Mouse (Mus musculus): Measurements from ENCODE around the gene Esrrg. TPM values are rescaled to one million over a fixed set of nuclear protein-coding genes. Genes with fewer than 3 reads are reported as not detected.

Gene Esrrg
- total and polyA plus RNA-seq, 3 experiments: not detected

DNA sequence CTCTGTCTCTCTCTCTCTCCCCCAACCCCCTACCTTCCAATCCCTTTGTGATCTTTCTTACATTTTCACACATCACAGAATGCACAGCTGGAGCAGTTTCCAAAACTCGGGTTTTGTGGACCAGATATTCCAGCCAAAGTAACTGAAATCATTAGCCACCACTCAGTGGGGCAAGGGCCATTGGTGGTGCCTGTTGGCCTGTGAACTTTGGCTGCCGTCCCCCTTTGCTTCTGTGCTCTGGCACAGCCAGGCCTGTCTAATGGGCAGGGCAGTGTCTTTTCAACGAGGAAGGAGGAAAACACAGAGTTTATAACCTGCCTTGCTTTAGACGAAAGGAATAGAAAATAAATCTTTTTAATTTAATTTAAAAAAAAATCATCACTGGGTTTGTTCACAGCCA is 531.6 kb downstream of the Esrrg start:
- in situ Hi-C loops (cut with MboI; ENCODE audit: low pct_ligation_motif_present, low pct_unique_long_range_greater_than_20kb, low sequenced_read_pairs): no loop called here
- dilution Hi-C loops (cut with MboI; ENCODE audit: extremely low pct_ligation_motif_present, extremely low pct_unique_long_range_greater_than_20kb, low sequenced_read_pairs): no loop called here
- no peak overlapping the region for H3K27ac ChIP-seq (ENCODE audit: insufficient read depth, low read depth)

DNA sequence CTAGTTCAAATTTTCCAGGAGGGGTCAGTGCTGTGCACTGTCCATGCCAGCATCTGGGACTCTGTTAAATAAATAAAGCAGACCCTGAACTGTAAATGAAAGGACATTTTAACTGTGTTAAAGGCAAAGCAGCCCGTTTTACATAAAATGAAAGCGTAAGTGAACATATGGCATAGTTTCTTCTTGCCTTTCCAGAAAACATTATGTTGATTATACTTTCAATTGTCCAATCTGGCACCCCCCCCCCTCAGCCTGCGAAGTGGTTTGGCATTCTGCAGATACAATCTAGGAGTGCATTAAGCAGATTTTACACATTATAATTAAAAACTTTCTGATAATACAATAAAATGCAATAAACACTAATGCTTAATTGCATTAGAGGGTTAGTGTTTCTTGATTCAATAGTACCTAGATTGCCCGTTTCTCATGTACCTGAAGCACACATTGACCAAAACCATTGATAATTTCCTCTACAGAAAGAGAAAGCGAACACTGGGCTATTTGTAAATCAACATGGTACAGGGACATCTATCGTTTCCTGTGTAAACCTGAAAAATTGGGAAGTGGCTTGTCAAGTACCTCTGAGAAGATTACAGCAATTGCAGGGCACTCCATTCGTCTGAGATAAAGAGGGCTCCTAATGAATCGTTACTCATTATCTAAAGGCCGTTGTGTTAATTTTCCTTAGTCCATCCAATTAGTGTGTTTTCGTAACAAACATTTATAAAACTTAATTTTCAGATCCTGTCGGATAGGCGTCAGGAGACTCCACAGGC is 539.0 kb downstream of the Esrrg start:
- no peak overlapping the region for H3K4me3 ChIP-seq (replicated peaks in 1 of 3; ENCODE audit: low read depth in 2 of 3, low read length in 2 of 3, poor library complexity in 1 of 3)
- dilution Hi-C loops (cut with MboI; ENCODE audit: extremely low pct_ligation_motif_present, extremely low pct_unique_long_range_greater_than_20kb, low sequenced_read_pairs) (no loop called here), in situ Hi-C loops (cut with MboI; ENCODE audit: low pct_ligation_motif_present, low pct_unique_long_range_greater_than_20kb, low sequenced_read_pairs) (no loop called here)
- H3K9me3 ChIP-seq (replicated peaks; ENCODE audit: low read length): peaks cover 53% of the 10 kb centered on the region
- H3K27ac ChIP-seq (ENCODE audit: insufficient read depth, low read depth): no peak overlapping the region
- H3K4me2 ChIP-seq (ENCODE audit: insufficient read depth, low read depth, poor library complexity, severe bottlenecking): no peak overlapping the region
- H3K27me3 ChIP-seq (replicated peaks): no peaks in the 10 kb centered on the region
- no peak for DNase-seq (ENCODE audit: extremely low read depth)
- no peak overlapping the region for H3K9ac ChIP-seq (ENCODE audit: insufficient read depth, low read depth)
- no peaks in the 10 kb centered on the region for H3K36me3 ChIP-seq (replicated peaks in 1 of 2; ENCODE audit: control insufficient read depth in 1 of 2, insufficient read depth in 1 of 2, low read length in 1 of 2)
- no peak for TF ChIP-seq RCOR1 (conservative IDR thresholded peaks at IDR 0.05; ENCODE audit: low read depth, low read length)
- no peak for TF ChIP-seq SMC3 (IDR thresholded peaks at IDR 0.05; ENCODE audit: low read depth, low read length)
- no peaks in the 10 kb centered on the region for H3K79me2 ChIP-seq (replicated peaks; ENCODE audit: control insufficient read depth, extremely low read depth, insufficient read depth, poor library complexity, severe bottlenecking)
- H3K4me1 ChIP-seq (ENCODE audit: control insufficient read depth in 1 of 2, insufficient read depth in 2 of 2): no peaks in the 10 kb centered on the region

More for the DNA sequence above, 531.6 kb downstream of the Esrrg start:
- no peak overlapping the region for H3K4me2 ChIP-seq (ENCODE audit: insufficient read depth, low read depth, poor library complexity, severe bottlenecking)
- H3K9me3 ChIP-seq (replicated peaks; ENCODE audit: low read length): peaks cover 63% of the 10 kb centered on the region
- DNase-seq (ENCODE audit: extremely low read depth): no peak
- H3K9ac ChIP-seq (ENCODE audit: insufficient read depth, low read depth): no peak overlapping the region
- H3K4me3 ChIP-seq (replicated peaks in 1 of 3; ENCODE audit: low read depth in 2 of 3, low read length in 2 of 3, poor library complexity in 1 of 3): no peak overlapping the region
- TF ChIP-seq CHD2 (IDR thresholded peaks at IDR 0.05; ENCODE audit: low read length) (no peak), TCF12 (IDR thresholded peaks at IDR 0.05; ENCODE audit: low read depth, low read length) (no peak), CTCF (conservative IDR thresholded peaks at IDR 0.05 in 1 of 2, IDR thresholded peaks at IDR 0.05 in 1 of 2; ENCODE audit: low read depth in 2 of 2, low read length in 2 of 2) (no peak), MYC (IDR thresholded peaks at IDR 0.05; ENCODE audit: low read depth, low read length) (no peak), CHD1 (IDR thresholded peaks at IDR 0.05; ENCODE audit: low read depth, low read length) (no peak), SMC3 (IDR thresholded peaks at IDR 0.05; ENCODE audit: low read depth, low read length) (no peak), MEF2A (IDR thresholded peaks at IDR 0.05; ENCODE audit: borderline replicate concordance, low read depth, low read length) (no peak), HCFC1 (IDR thresholded peaks at IDR 0.05; ENCODE audit: low read depth, low read length) (no peak), POLR2A (IDR thresholded peaks at IDR 0.05; ENCODE audit: low read depth, low read length) (no peak), E2F4 (IDR thresholded peaks at IDR 0.05; ENCODE audit: insufficient replicate concordance, low read depth, low read length) (no peak)
- H3K79me2 ChIP-seq (replicated peaks; ENCODE audit: control insufficient read depth, extremely low read depth, insufficient read depth, poor library complexity, severe bottlenecking): no peaks in the 10 kb centered on the region
- no peaks in the 10 kb centered on the region for H3K36me3 ChIP-seq (replicated peaks in 1 of 2; ENCODE audit: control insufficient read depth in 1 of 2, insufficient read depth in 1 of 2, low read length in 1 of 2)
- H3K4me1 ChIP-seq (ENCODE audit: control insufficient read depth in 1 of 2, insufficient read depth in 2 of 2): no peaks in the 10 kb centered on the region
- H3K27me3 ChIP-seq (replicated peaks): no peaks in the 10 kb centered on the region

DNA sequence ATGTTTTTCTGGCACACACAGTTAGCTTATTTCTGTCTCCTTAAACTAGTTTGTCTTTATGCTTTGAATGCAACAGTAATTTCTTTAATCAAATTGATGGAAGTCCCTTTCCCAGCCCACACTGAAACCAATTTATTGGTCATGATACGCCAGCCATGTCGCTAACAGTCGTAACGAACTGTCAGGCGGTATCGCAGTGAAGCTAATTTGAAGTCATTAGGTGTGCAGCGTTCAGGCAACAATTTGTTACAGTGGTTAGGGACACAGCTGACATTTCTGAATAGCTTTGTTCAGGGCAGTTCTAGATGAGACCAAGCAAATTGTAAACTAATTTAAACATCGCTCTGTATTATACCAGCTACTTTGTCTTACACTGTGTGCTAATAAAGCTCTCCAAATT is 542.5 kb downstream of the Esrrg start:
- no peak for DNase-seq (ENCODE audit: extremely low read depth)
- in situ Hi-C loops (cut with MboI; ENCODE audit: low pct_ligation_motif_present, low pct_unique_long_range_greater_than_20kb, low sequenced_read_pairs): no loop called here
- no peak overlapping the region for H3K27ac ChIP-seq (ENCODE audit: insufficient read depth, low read depth)
- no peak overlapping the region for H3K4me3 ChIP-seq (replicated peaks in 1 of 3; ENCODE audit: low read depth in 2 of 3, low read length in 2 of 3, poor library complexity in 1 of 3)
- H3K9me3 ChIP-seq (replicated peaks; ENCODE audit: low read length): peaks cover 53% of the 10 kb centered on the region
- dilution Hi-C loops (cut with MboI; ENCODE audit: extremely low pct_ligation_motif_present, extremely low pct_unique_long_range_greater_than_20kb, low sequenced_read_pairs): no loop called here
- no peaks in the 10 kb centered on the region for H3K36me3 ChIP-seq (replicated peaks in 1 of 2; ENCODE audit: control insufficient read depth in 1 of 2, insufficient read depth in 1 of 2, low read length in 1 of 2)
- H3K9ac ChIP-seq (ENCODE audit: insufficient read depth, low read depth): no peak overlapping the region
- no peaks in the 10 kb centered on the region for H3K27me3 ChIP-seq (replicated peaks)
- H3K4me2 ChIP-seq (ENCODE audit: insufficient read depth, low read depth, poor library complexity, severe bottlenecking): no peak overlapping the region
- no peaks in the 10 kb centered on the region for H3K79me2 ChIP-seq (replicated peaks; ENCODE audit: control insufficient read depth, extremely low read depth, insufficient read depth, poor library complexity, severe bottlenecking)
- TF ChIP-seq KAT2A (IDR thresholded peaks at IDR 0.05; ENCODE audit: insufficient replicate concordance, low read length): no peak
- TF ChIP-seq UBTF (IDR thresholded peaks at IDR 0.05; ENCODE audit: low read depth, low read length): no peak
- TF ChIP-seq E2F4 (IDR thresholded peaks at IDR 0.05; ENCODE audit: insufficient replicate concordance, low read depth, low read length): no peak
- no peak for TF ChIP-seq MEF2A (IDR thresholded peaks at IDR 0.05; ENCODE audit: borderline replicate concordance, low read depth, low read length)
- TF ChIP-seq BHLHE40 (IDR thresholded peaks at IDR 0.05; ENCODE audit: low read depth, low read length): no peak
- TF ChIP-seq POLR2AphosphoS2 (IDR thresholded peaks at IDR 0.05; ENCODE audit: low read depth, low read length): no peak
- no peak for TF ChIP-seq RCOR1 (conservative IDR thresholded peaks at IDR 0.05; ENCODE audit: low read depth, low read length)
- TF ChIP-seq SMC3 (IDR thresholded peaks at IDR 0.05; ENCODE audit: low read depth, low read length): no peak
- TF ChIP-seq NRF1 (IDR thresholded peaks at IDR 0.05; ENCODE audit: low read depth, low read length): no peak
- TF ChIP-seq ZKSCAN1 (IDR thresholded peaks at IDR 0.05; ENCODE audit: borderline replicate concordance, low read depth, low read length): no peak
- no peak for TF ChIP-seq MAFK (IDR thresholded peaks at IDR 0.05; ENCODE audit: insufficient replicate concordance, low read length)
- no peak for TF ChIP-seq TCF12 (IDR thresholded peaks at IDR 0.05; ENCODE audit: low read depth, low read length)
- no peaks in the 10 kb centered on the region for H3K4me1 ChIP-seq (ENCODE audit: control insufficient read depth in 1 of 2, insufficient read depth in 2 of 2)
